Mouse (Mus musculus) embryonic facial prominence, embryonic 12.5 days (tissue): Measurements from ENCODE around the gene Alx1. TPM values are rescaled to one million over a fixed set of nuclear protein-coding genes. Genes with fewer than 3 reads are reported as not detected.
A peak's percentile ranks its signal among the peaks of the same experiment; 100 is the strongest.

Source experiments
- ATAC-seq: fragments of 200-750 bp; cut with Nextera tagmentation; 2 replicates; pipeline ENCODE4 v1.8.0; 2017; ENCODE audit not compliant: insufficient number of reproducible peaks, insufficient read depth, low FRiP score, low TSS enrichment
- H3K27ac ChIP-seq: fragments of 300-500 bp; sonication (generic); 2 replicates; pipeline ENCODE4 v1.5.1; 2016; ENCODE audit warnings: mild to moderate bottlenecking
- H3K27me3 ChIP-seq: fragments of 300-500 bp; sonication (generic); 2 replicates; pipeline ENCODE4 v1.6.1; 2016; ENCODE audit warnings: mild to moderate bottlenecking, moderate library complexity
- H3K36me3 ChIP-seq: fragments of 300-500 bp; sonication (generic); 2 replicates; pipeline ENCODE4 v1.6.1; 2016; ENCODE audit warnings: mild to moderate bottlenecking
- H3K4me1 ChIP-seq: fragments of 300-500 bp; sonication (generic); 2 replicates; pipeline ENCODE4 v1.6.1; 2016
- H3K4me2 ChIP-seq: fragments of 300-500 bp; sonication (generic); replicated peaks from 2 replicates; pipeline ENCODE4 v1.6.1; 2016; ENCODE audit warnings: mild to moderate bottlenecking, moderate library complexity
- H3K4me3 ChIP-seq: fragments of 300-500 bp; sonication (generic); 2 replicates; pipeline ENCODE4 v1.5.1; 2016; ENCODE audit warnings: mild to moderate bottlenecking
- H3K9ac ChIP-seq: fragments of 300-500 bp; sonication (generic); 2 replicates; pipeline ENCODE4 v1.6.1; 2016; ENCODE audit warnings: mild to moderate bottlenecking, moderate library complexity
- H3K9me3 ChIP-seq: fragments of 300-500 bp; sonication (generic); 2 replicates; pipeline ENCODE4 v1.6.1; 2016; ENCODE audit warnings: mild to moderate bottlenecking, moderate library complexity
- WGBS: fragments of 180-500 bp; shearing (Covaris S2); methylation state at CpG from one replicate; pipeline ENCODE4 v1.1.7; 2016; 5-methylcytosine and 5-hydroxymethylcytosine counted together
- polyA plus RNA-seq: library from polyadenylated mRNA; unstranded; fragments of >200 nt; fragmentation: Nextera tagmentation; extraction: Ambion mirVana; gene quantifications from 2 replicates; pipeline ENCODE4 v1.2.1, GENCODE M21; 2016

Alx1 gene
- polyA plus RNA-seq, 1 experiment from 2014 or later, result 192 TPM

- H3K9me3 ChIP-seq, result no peaks in the 10 kb centered on the region
- H3K9ac ChIP-seq, result peak overlapping the region; percentile 74
- H3K27me3 ChIP-seq, result peaks cover 20% of the 10 kb centered on the region
- ATAC-seq, result no peak
- H3K4me3 ChIP-seq, result peak overlapping the region; percentile 58
- peak overlapping the region; percentile 97 for H3K27ac ChIP-seq
- peak overlapping the region; percentile 47 for H3K4me2 ChIP-seq
- H3K4me1 ChIP-seq, result peaks cover 4% of the 10 kb centered on the region; the same call in 1 of the 2 replicates
- no peaks in the 10 kb centered on the region for H3K36me3 ChIP-seq
- under 1% methylated on average over 17 of the region's 17 CpGs for WGBS
Observed at GRCm38 (mm10) chr10:103026636-103027225, 3.3 kb downstream of the Alx1 start.

DNA sequence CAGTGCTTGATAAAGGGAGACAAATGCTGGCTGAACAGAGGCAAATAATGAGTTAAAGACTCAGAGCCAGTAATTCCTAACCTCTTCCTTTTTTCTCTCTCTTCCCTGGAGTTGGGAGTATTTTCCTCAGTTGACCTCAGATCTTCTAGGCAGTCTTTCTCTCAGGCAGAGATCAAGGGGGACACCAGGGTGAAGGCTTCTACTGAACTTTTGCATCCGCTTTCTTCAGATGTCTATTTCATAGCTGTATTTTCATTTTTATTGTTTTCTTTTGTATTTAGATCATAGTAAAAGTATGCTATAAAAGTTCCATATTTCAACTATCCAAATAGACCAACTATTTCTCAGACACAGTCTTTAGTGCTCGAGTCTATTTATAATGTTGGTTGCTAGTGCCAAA, 27.5 kb downstream of the Alx1 start:
- H3K9me3 ChIP-seq, result no peaks in the 10 kb centered on the region
- H3K27me3 ChIP-seq, result no peaks in the 10 kb centered on the region
- 86% methylated on average over 2 of the region's 2 CpGs for WGBS
- no peak for ATAC-seq
- H3K9ac ChIP-seq, result no peak overlapping the region
- no peak overlapping the region for H3K27ac ChIP-seq
- H3K4me3 ChIP-seq, result no peak overlapping the region
- no peak overlapping the region for H3K4me2 ChIP-seq
- no peaks in the 10 kb centered on the region for H3K36me3 ChIP-seq
- no peaks in the 10 kb centered on the region for H3K4me1 ChIP-seq

DNA sequence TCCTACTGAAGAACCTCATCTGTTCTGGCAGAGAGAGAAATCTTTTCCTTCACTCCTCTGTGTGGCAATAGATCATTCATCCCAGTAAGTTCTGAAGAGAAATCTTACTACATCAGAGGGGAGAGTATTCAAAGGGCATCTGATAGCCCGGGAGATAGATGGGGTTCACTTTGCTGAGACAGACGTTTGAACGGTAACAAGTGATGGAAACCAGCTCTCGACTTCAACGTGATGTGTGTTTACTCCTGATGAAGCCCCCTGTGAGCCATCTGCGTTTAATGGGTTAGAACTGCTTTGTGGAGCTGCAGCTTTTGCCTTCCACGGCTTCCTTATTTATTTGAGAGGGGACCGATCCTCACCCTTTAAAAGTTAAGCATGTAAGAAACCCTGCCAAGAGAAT, 29.1 kb downstream of the Alx1 start:
- H3K9me3 ChIP-seq, result no peaks in the 10 kb centered on the region
- 47% methylated on average over 8 of the region's 8 CpGs for WGBS

DNA sequence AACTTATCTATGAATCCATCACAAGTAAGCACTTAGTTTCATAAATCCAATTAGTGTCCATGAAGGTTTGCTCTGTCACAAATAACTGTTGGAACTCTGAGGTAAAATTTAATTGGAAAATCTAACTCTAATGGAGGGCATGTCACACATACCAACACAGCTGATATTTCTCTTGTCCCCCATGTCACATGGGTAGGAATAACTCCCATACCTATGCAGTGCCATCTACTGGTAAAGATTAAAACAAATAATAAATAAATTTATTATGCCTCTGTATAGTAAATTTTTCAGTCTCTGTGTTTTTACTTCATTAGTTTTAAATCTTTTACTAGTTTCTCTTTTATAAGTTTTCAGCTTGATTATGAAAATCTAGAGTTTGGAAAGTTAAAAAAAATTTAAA, 30.4 kb downstream of the Alx1 start:
- Histone ChIP-seq H3K4me1 (no peaks in the 10 kb centered on the region), H3K27ac (no peak overlapping the region), H3K4me2 (no peak overlapping the region), H3K9ac (no peak overlapping the region), H3K4me3 (no peak overlapping the region), H3K27me3 (no peaks in the 10 kb centered on the region), H3K9me3 (no peaks in the 10 kb centered on the region), H3K36me3 (no peaks in the 10 kb centered on the region)
- no peak for ATAC-seq

More for the DNA sequence above, 29.1 kb downstream of the Alx1 start:
- Histone ChIP-seq H3K36me3 (no peaks in the 10 kb centered on the region), H3K4me3 (no peak overlapping the region), H3K27me3 (no peaks in the 10 kb centered on the region), H3K27ac (no peak overlapping the region), H3K9ac (no peak overlapping the region), H3K4me1 (no peaks in the 10 kb centered on the region), H3K4me2 (no peak overlapping the region)
- no peak for ATAC-seq

- Histone ChIP-seq H3K27me3 (no peaks in the 10 kb centered on the region), H3K4me2 (no peak overlapping the region), H3K27ac (no peak overlapping the region), H3K9me3 (no peaks in the 10 kb centered on the region), H3K9ac (no peak overlapping the region), H3K4me1 (no peaks in the 10 kb centered on the region), H3K4me3 (no peak overlapping the region), H3K36me3 (no peaks in the 10 kb centered on the region)
- no peak for ATAC-seq
- WGBS, result 68% methylated on average over 5 of the region's 5 CpGs
Observed at GRCm38 (mm10) chr10:102975106-102975505, 54.9 kb downstream of the Alx1 start.

DNA sequence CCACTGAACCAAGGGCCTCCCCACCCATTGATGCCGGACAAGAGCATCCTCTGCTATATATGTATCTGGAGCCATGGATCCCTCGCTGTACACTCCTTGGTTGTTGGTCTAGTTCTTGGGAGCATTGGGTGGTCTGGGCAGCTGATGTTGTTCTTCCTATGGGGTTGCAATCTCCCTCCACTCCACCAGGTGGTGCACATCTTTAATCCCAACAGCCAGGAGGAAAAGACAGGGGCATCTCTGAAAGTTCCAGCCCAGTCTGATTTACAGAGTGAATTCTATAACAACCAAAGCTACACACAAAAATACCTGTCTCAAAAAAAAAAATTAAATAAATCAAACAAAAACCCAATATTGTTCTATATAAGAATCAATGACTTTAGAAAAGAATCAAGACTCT, 70.4 kb downstream of the Alx1 start:
- 91% methylated on average over 2 of the region's 2 CpGs for WGBS
- no peaks in the 10 kb centered on the region for H3K9me3 ChIP-seq
- no peak for ATAC-seq
- H3K27ac ChIP-seq, result no peak overlapping the region
- no peaks in the 10 kb centered on the region for H3K4me1 ChIP-seq
- no peak overlapping the region for H3K4me3 ChIP-seq
- H3K4me2 ChIP-seq, result no peak overlapping the region
- H3K9ac ChIP-seq, result no peak overlapping the region
- no peaks in the 10 kb centered on the region for H3K36me3 ChIP-seq
- no peaks in the 10 kb centered on the region for H3K27me3 ChIP-seq

Other genes with a start within 250 kb of the Alx1 start
- gene Lrriq1, start 206.1 kb upstream of the Alx1 start, polyA plus RNA-seq, result 2.8 and 3.4 TPM in 2 replicates